Mouse (Mus musculus) bone marrow macrophage, adult 2 months (primary cell): ENCODE results near the gene Gm609.

Source experiments
- CTCF ChIP-seq: IDR thresholded peaks from 2 replicates; pipeline ENCODE4 v1.5.1; 2012; ENCODE audit warnings: low read depth, mild to moderate bottlenecking, low read length, moderate library complexity
- POLR2A ChIP-seq: IDR thresholded peaks from 2 replicates; pipeline ENCODE4 v1.6.1; 2012; ENCODE audit warnings: mild to moderate bottlenecking, low read depth, low read length, borderline replicate concordance

DNA sequence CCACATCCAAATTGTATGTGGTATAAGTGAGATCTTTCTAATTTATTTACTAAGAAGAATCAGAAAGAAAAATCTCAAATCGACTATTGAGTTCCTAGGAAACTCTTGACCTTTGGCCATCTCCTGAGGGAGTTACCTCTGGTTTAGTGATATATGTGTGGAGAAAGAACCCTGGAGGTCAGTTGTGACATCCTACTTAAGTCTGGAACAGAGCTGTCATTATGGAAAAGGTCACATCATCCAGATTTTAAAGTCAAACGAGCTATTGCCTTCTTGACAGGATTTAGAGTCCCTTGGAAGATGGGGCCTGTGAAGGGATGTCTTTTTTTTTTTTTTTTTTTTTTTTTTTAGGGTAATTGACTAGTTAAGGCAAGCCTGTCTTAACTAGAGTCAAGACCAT, 116.0 kb downstream of the Gm609 start:
- no peak for TF ChIP-seq POLR2A
- no peak for TF ChIP-seq CTCF
